9 mouse cellular contexts compared by ENCODE assay signal in genomic region chr12:86898448-86898847, GRCm38 (mm10). TPM values are rescaled to one million over a fixed set of nuclear protein-coding genes. Genes with fewer than 3 reads are reported as not detected.
A peak's percentile ranks its signal among the peaks of the same experiment; 100 is the strongest.
DNase-seq lines count a peak whose midpoint lies in the region; ATAC-seq lines count a peak whose summit lies in the region.
"Had no signal": no experiment of that assay in that cellular context is flagged by ENCODE, and none has a peak within 500 bp of the region (broad histone marks: within the 10 kb centered on the region; RNA-seq: fewer than 3 reads in every experiment).

No protein-coding gene starts in this region.

- no peak overlapping the region for H3K4me2 ChIP-seq in heart, embryonic 12.5 days
- peak overlapping the region; percentile 67 for H3K4me2 ChIP-seq in midbrain, embryonic 13.5 days (replicated peaks)
- H3K4me2 ChIP-seq: liver, embryonic 13.5 days had no signal

- H3K27me3 ChIP-seq in heart, embryonic 12.5 days (replicated peaks), result no peaks in the 10 kb centered on the region
- no peaks in the 10 kb centered on the region for H3K27me3 ChIP-seq in hindbrain, embryonic 10.5 days (ENCODE audit: insufficient read depth, poor library complexity, severe bottlenecking)
- no peaks in the 10 kb centered on the region for H3K27me3 ChIP-seq in midbrain, embryonic 13.5 days
- H3K27me3 ChIP-seq: liver, embryonic 13.5 days had no signal

- H3K4me1 ChIP-seq in heart, embryonic 12.5 days (replicated peaks), result peaks cover 63% of the 10 kb centered on the region
- peaks cover 32% of the 10 kb centered on the region for H3K4me1 ChIP-seq in brown adipose tissue, adult 24 weeks (ENCODE audit: control insufficient read depth, insufficient read depth, insufficient read length, low read length)
- H3K4me1 ChIP-seq in hindbrain, embryonic 10.5 days (replicated peaks), result peaks cover 69% of the 10 kb centered on the region
- H3K4me1 ChIP-seq in midbrain, embryonic 13.5 days (replicated peaks), result peaks cover 63% of the 10 kb centered on the region

- peak overlapping the region; percentile 46 for H3K9ac ChIP-seq in heart, embryonic 12.5 days
- peak overlapping the region; percentile 64 for H3K9ac ChIP-seq in midbrain, embryonic 13.5 days (replicated peaks)
- H3K9ac ChIP-seq: liver, embryonic 13.5 days had no signal

- no peaks in the 10 kb centered on the region for H3K36me3 ChIP-seq in heart, embryonic 12.5 days
- H3K36me3 ChIP-seq in hindbrain, embryonic 10.5 days, result no peaks in the 10 kb centered on the region
- H3K36me3 ChIP-seq in midbrain, embryonic 13.5 days, result no peaks in the 10 kb centered on the region
- H3K36me3 ChIP-seq: liver, embryonic 13.5 days had no signal

- no peaks in the 10 kb centered on the region for H3K9me3 ChIP-seq in heart, embryonic 12.5 days (replicated peaks)
- no peaks in the 10 kb centered on the region for H3K9me3 ChIP-seq in hindbrain, embryonic 10.5 days
- H3K9me3 ChIP-seq in midbrain, embryonic 13.5 days, result no peaks in the 10 kb centered on the region
- H3K9me3 ChIP-seq: liver, embryonic 13.5 days had no signal

- peak overlapping the region; percentile 95 for H3K27ac ChIP-seq in heart, embryonic 12.5 days (ENCODE audit: poor library complexity, severe bottlenecking)
- H3K27ac ChIP-seq in brown adipose tissue, adult 24 weeks (replicated peaks; ENCODE audit: low read depth, low read length), result peak overlapping the region; percentile 92; the same call in 1 of the 2 replicates
- peak overlapping the region; percentile 94 for H3K27ac ChIP-seq in hindbrain, embryonic 10.5 days
- H3K27ac ChIP-seq in midbrain, embryonic 13.5 days, result peak overlapping the region; percentile 99
- H3K27ac ChIP-seq: liver, embryonic 13.5 days had no signal

- H3K4me3 ChIP-seq in heart, embryonic 12.5 days, result no peak overlapping the region
- no peak overlapping the region for H3K4me3 ChIP-seq in brown adipose tissue, adult 24 weeks (ENCODE audit: insufficient read depth, low read depth, low read length)
- no peak overlapping the region for H3K4me3 ChIP-seq in hindbrain, embryonic 10.5 days
- H3K4me3 ChIP-seq in midbrain, embryonic 13.5 days (replicated peaks), result no peak overlapping the region
- H3K4me3 ChIP-seq: liver, embryonic 13.5 days had no signal

- ATAC-seq in heart, embryonic 12.5 days (ENCODE audit: insufficient number of reproducible peaks, low FRiP score), result no peak
- no peak for ATAC-seq in midbrain, embryonic 13.5 days

- no peak for DNase-seq in heart, postnatal 4 days
- DNase-seq in hindbrain, embryonic 10.5 days (ENCODE audit: low spot score), result no peak
- DNase-seq in thymus, postnatal 25 days, result no peak
- DNase-seq in spleen, postnatal 36 days (ENCODE audit: low spot score in 2 of 2), result no peak
- no peak for DNase-seq in right cerebral cortex, adult 2 months (ENCODE audit: low spot score in 2 of 2)
- DNase-seq: liver, embryonic 13.5 days had no signal

- 61% methylated on average over 3 of the region's 3 CpGs for WGBS in heart, embryonic 12.5 days
- WGBS in hindbrain, embryonic 10.5 days, result 58% methylated on average over 3 of the region's 3 CpGs
- 38% methylated on average over 3 of the region's 3 CpGs for WGBS in midbrain, embryonic 13.5 days

RNA-seq across cellular contexts. Expression of gene Irf2bpl, which starts 13.8 kb away (rescaled TPM):
- 57.8 and 59.5 TPM in 2 replicates for polyA plus RNA-seq in heart, embryonic 12.5 days (2016; fragmentation: Nextera tagmentation; extraction: Ambion mirVana)
- total RNA-seq in heart, postnatal 4 days (2021), result 10 to 100 TPM; 85.8 to 86.2 TPM
- polyA plus RNA-seq in brown adipose tissue, adult 24 weeks (2012; ENCODE audit: insufficient read depth, insufficient read length, missing spikeins), result 7.1 and 23.0 TPM in 2 replicates
- polyA plus RNA-seq in hindbrain, embryonic 10.5 days (2016; fragmentation: Nextera tagmentation; extraction: Ambion mirVana), result 20.3 and 34.2 TPM in 2 replicates
- polyA plus RNA-seq in midbrain, embryonic 13.5 days (2015; fragmentation: Nextera tagmentation; extraction: Ambion mirVana), result 65.3 and 75.5 TPM in 2 replicates

RNA-seq across cellular contexts. Expression of gene Cipc, which starts 48.4 kb away (rescaled TPM):
- 28.9 and 29.3 TPM in 2 replicates for polyA plus RNA-seq in heart, embryonic 12.5 days (2016; fragmentation: Nextera tagmentation; extraction: Ambion mirVana)
- 10 to 100 TPM; 34.1 to 39.3 TPM for total RNA-seq in heart, postnatal 4 days (2021)
- polyA plus RNA-seq in brown adipose tissue, adult 24 weeks (2012; ENCODE audit: insufficient read depth, insufficient read length, missing spikeins), result 15.9 and 16.4 TPM in 2 replicates
- 33.9 and 35.2 TPM in 2 replicates for polyA plus RNA-seq in hindbrain, embryonic 10.5 days (2016; fragmentation: Nextera tagmentation; extraction: Ambion mirVana)
- polyA plus RNA-seq in midbrain, embryonic 13.5 days (2015; fragmentation: Nextera tagmentation; extraction: Ambion mirVana), result 49.8 and 51.2 TPM in 2 replicates
